Mouse (Mus musculus): Measurements from ENCODE around the gene Rbm28.

DNA sequence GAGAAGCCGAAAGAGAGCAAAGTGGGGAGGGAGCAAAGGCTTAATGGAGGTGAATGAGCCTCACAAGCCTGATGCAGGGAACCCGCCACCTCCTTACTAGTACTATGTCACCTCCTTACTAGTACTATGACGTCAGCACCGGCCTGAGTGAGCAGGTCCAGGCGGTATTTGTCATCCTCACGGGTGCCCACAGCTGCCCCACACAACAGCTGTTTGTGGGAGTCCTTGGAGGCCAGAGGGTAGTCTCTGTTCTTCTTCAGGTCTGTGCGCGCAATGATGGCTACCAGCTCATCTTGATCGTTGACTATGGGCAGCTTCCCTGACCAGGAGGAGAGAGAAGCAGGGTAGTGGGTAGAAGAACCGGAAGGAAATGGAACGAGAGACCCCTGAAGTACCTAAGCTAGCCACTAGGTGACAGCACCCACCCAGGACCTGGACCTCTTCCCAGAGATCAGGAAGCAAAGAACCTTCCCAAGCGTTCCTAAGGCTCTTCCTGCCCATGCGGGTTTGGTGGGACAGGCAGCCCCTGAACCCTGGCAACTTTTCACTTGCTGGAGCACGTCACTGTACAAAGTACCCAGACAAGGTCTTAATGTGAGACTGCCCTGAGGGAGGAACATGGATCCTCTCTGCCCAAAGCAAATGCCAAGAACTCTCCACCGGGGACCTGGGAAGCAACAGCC lies 40.3 kb upstream of the Rbm28 start:
- TF ChIP-seq CTCF (conservative IDR thresholded peaks at IDR 0.05 in 1 of 2, IDR thresholded peaks at IDR 0.05 in 1 of 2; ENCODE audit: low read depth in 2 of 2, low read length in 2 of 2) = peak; percentile 82 to 85
- no peak for TF ChIP-seq UBTF (IDR thresholded peaks at IDR 0.05; ENCODE audit: low read depth, low read length)
- TF ChIP-seq EP300 (IDR thresholded peaks at IDR 0.05; ENCODE audit: low read length) = no peak
- TF ChIP-seq TBP (conservative IDR thresholded peaks at IDR 0.05; ENCODE audit: low read depth, low read length) = no peak
- TF ChIP-seq E2F4 (IDR thresholded peaks at IDR 0.05; ENCODE audit: insufficient replicate concordance, low read depth, low read length) = no peak
- no peak for TF ChIP-seq TCF12 (IDR thresholded peaks at IDR 0.05; ENCODE audit: low read depth, low read length)
- TF ChIP-seq ZNF384 (IDR thresholded peaks at IDR 0.05; ENCODE audit: low read depth, low read length) = no peak
- TF ChIP-seq RAD21 (IDR thresholded peaks at IDR 0.05; ENCODE audit: low read depth, low read length) = peak; percentile 76
- no peak for TF ChIP-seq CHD2 (IDR thresholded peaks at IDR 0.05; ENCODE audit: low read length)
